Mouse (Mus musculus) neutrophil, adult 5-6 weeks (primary cell): ENCODE data around the gene Ctps2. TPM values are rescaled to one million over a fixed set of nuclear protein-coding genes. Genes with fewer than 3 reads are reported as not detected.

ENCODE experiments used
- ATAC-seq: fragments of 151-379, 151-347 bp; 2 replicates; pipeline ENCODE4 v1.8.0; 2017; ENCODE audit warnings: mild to moderate bottlenecking, moderate TSS enrichment; ENCODE audit not compliant: insufficient number of reproducible peaks, poor library complexity, low FRiP score, severe bottlenecking; ENCODE audit errors: extremely low read depth
- total RNA-seq: library from RNA; stranded (forward); fragments of 200-1000 nt; gene quantifications from 2 replicates; pipeline ENCODE4 v1.2.3, GENCODE M21; 2017

Ctps2 gene
- total RNA-seq, 1 experiment from 2014 or later, result 165 TPM

DNA sequence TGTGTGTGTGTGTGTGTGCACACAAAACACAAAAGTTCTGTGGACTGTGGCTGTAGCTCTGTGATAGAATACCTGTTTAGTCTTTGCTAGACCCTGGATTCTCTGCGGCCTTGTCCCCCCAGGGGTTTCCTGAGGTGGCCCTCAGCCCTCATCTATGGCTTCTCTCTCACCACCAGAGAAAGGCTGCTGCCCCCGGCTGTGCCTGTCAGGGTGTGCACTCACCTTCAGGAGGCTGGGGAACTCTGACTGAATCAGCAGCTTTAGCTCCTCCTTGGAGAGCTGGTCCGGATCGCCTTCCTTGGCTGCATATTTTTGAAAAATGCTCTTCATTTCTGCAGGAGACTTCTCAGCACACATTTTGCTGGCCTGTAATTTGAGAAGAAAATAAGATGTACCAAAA lies 62.8 kb downstream of the Ctps2 start:
- no peak for ATAC-seq

DNA sequence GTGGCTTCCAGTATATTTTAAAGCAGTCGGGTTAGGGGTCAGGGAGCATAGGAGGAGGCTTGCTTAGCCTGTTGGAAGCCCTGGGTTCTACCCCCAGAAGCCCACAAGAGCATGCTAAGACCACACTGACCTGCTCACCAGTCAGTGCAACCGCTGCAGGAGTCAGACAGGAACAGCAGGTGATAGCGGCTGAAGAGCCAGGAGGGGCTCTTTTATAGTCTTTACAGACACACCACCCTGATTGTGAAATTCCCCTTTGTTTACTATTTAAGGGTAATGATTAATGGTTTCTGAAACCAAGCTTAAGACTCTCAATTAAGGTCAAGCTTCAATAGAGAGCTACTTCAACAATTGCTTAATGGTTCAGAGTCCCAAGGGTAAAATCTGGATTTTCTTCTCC lies 63.3 kb downstream of the Ctps2 start, which contains the start of gene S100g:
S100g (minus strand) TSS at position 217 of the 400 bp plus-strand sequence.
- ATAC-seq, result no peak

DNA sequence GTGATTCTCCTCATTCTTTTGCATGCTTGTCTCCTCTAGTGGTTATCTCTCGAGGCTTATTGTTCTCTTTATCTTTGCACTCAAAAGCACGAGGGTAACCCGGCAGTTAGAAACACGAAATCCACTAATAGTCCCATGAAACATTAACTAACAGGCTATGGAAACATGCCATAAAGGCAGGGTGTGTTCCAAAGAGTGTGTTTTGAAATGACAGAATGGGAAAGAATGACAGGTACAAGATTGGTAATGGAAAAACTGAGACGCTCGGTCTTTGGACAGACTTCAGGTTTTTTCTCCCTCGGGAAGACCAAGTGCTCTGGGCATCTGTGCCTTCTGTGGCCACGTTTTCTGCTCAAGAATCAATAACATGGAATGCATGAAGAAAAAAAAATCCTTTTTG lies 66.4 kb downstream of the Ctps2 start:
- ATAC-seq, result no peak

DNA sequence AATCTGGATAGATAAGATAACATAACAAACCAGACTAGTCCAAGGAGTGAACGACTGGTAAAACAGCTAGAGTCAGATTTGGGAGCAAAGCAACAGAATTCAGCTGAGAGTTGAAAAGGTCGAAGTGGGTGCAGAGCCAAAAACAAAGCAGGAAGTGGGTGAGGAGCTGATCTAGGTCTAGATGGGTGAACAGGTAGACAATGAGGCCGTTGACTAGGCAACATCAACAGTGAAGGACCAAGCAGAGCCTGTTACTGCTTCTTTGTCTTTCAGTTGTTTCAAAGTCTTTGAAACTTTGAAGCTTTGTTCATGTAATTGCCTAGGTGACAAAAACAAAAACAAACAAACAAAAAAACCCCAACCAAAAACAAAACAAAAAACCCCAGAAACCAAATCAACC lies 75.2 kb downstream of the Ctps2 start:
- ATAC-seq, result no peak

DNA sequence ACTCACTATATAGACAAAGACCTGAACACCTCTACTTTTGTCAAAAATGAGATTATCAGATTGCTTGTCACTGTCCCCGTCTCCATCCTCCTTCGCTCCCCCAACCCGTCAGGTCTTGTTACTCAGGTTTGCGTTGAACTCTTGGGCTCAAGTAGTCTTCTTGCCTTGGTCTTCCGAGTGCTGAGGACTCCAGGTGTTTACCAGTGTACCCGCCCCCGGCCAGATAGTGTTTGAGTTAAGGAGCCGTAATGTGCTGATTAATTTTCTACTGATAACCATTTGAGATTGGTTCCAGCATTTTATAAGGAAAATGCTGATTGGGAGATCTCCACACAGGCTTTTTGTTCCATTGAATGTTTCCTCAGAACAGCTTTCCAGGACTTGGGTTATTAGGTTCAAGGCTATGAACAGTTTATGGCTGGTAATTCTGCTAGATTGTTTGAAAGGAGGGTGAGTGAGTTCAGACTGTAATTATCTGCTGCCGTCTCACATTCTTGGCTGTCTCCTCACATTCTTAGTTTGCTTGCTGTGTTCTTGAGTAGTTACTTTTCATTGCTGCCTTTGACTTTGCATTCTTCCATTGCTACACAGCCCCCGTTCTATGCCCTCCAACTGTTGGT lies 85.9 kb downstream of the Ctps2 start:
- no peak for ATAC-seq

DNA sequence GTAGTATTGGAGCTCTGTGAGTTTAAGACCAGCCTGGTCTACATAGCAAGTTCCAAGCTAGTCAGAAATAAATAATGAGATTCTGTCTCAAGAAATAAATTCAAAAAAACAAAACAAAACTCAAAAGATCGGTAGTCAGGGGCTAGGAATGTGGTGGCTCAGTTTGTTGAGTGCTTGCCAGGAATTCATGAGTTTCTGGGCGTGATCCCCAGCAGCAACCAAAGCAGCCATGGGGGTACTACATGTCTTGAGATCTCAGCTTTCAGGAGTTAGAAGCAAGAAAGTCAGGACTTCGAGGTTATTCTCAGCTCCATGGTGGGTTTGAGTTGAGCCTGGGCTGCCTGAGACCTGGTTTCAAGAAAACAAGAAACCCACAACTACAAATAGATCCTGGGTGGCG lies 90.4 kb downstream of the Ctps2 start:
- no peak for ATAC-seq

DNA sequence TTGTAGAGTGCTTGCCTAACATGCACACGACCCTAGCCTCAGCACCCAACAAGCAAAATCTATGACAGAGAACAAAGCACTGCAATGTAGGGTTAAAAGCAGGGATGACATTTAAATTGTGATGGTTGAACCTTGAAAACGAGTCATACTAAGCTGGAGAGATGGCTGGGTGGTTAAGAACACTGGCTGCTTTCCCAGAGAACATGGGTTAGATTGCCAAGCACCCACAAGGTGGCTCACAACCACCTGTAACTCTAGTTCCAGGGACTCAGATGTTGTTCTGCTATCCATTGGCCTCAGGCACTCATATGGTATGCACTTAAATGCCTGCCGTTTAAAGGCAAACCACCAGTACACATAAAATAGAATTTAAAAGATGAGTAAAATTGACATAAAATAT lies 91.1 kb downstream of the Ctps2 start:
- ATAC-seq, result no peak

DNA sequence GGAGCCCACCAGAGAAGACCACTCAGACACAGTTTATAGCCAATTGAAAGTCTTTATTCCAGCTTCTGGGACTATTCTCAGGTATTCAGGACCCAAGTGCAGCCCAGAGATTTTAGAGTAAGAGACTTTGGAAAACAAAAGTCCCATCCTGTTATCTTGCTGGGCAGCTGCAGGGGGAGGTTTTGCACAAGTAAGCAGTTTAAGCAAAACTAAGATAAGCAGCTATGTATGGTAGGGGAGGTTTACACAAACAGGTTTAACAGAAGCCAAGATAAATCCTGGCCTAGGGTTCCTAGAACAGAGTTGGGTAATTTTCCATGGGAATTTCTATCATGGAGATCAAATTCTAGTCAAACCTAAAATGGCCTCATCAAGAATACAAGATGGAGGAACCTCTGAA lies 126.8 kb downstream of the Ctps2 start:
- ATAC-seq, result no peak

DNA sequence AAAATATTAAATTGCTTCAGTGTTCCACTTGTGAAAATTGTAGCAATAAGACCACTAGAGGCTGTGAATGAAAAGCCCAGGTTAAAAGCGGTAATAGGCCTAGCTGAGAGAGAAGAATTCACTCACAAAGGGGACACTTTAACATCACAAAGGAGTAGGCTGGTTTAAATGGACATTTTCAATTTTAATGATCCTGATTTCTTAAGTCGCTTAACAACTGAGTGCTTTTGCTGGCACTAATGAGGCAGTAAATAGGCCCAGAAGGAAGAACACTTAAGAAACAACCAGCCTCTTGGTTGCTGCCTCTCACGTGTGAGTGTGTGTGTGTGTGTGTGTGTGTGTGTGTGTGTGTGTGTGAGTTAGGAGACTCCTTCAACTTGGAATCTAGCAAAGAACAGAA lies 137.7 kb downstream of the Ctps2 start:
- no peak for ATAC-seq

DNA sequence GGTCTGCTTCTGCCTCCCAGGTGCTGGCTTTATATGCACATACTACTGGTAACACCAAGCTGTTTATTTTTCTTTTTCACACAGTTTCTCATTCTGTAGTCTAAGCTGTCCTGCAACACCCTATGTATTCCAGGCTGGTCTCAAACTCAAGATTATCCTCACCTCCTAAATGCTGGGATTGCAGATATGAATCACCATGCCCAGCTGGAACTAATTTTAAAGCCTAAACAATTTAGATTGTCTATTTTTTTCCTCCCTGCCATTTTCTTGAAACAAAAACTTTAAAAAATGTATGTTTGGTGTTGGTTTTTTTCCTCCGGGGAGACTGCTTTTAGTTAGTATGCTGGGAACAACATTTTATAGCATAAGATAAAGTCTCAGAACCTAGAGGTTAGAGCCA lies 141.7 kb downstream of the Ctps2 start:
- no peak for ATAC-seq

DNA sequence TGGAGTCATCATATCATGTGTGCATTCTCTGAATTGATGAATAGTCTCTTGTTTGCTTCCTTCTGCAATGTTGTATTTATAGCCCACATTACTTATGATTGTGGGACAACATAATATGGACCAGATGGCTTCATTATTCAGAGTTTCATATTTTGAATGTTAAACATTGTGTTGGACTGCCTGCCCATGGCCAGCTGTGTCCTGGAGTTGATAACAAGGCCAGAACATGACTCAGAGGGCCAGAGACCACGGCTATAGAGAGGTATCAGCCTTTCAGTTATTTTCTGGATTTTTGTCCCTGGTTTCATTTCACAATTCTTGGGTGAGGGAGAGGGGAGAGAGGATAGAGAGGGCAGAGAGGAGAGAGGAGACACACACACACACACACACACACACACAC lies 162.9 kb downstream of the Ctps2 start:
- ATAC-seq, result no peak

Other genes starting within 250 kb of the Ctps2 start
- gene Rbbp7, start 140.8 kb upstream of the Ctps2 start, total RNA-seq, result 61.6 and 69.9 TPM in 2 replicates
- 37.2 and 37.4 TPM in 2 replicates for gene Txlng, start 71.8 kb upstream of the Ctps2 start, total RNA-seq
- gene Syap1, start 12.8 kb upstream of the Ctps2 start, total RNA-seq, result 66.9 and 75.7 TPM in 2 replicates
- not detected in 2 replicates for gene S100g, start 63.4 kb downstream of the Ctps2 start, total RNA-seq